Mouse (Mus musculus) stomach, postnatal 0 days (tissue): ENCODE results near the gene Ldb2.

ENCODE experiments used
- CTCF ChIP-seq: IDR thresholded peaks from 2 replicates; pipeline ENCODE4 v1.5.1; 2016; ENCODE audit warnings: antibody characterized with exemption, low read depth, mild to moderate bottlenecking, moderate library complexity
- EP300 ChIP-seq: optimal IDR thresholded peaks from 2 replicates; pipeline ENCODE3; 2016; ENCODE audit warnings: antibody characterized with exemption

DNA sequence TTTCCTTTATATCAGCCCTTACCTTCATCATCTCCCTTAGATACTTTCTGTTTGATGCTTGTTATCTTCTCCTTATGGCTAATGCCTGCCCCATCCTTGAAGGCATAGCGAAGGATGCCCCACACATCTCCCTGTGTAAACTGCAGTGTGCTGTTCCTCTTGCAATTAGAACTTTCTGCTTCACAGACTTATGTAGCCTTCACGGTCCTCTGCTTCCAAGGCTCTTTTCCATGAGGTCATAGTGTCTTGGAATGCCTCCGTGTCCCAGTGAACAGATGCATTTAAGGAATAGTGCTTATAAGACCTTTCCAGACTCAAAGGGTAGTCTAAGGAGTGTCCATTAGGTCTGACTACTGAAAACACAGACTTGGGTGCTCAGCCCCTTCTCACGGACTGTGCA is 318.1 kb downstream of the Ldb2 start:
- TF ChIP-seq CTCF: no peak
- TF ChIP-seq EP300: no peak
